Mouse (Mus musculus): Measurements from ENCODE around the gene Macrod1.
"Not testable (repeated sequence)": the region's sequence is repeated elsewhere in the genome, so short reads cannot be mapped to it uniquely, and the experiment has no call there.

The Macrod1 gene

DNA sequence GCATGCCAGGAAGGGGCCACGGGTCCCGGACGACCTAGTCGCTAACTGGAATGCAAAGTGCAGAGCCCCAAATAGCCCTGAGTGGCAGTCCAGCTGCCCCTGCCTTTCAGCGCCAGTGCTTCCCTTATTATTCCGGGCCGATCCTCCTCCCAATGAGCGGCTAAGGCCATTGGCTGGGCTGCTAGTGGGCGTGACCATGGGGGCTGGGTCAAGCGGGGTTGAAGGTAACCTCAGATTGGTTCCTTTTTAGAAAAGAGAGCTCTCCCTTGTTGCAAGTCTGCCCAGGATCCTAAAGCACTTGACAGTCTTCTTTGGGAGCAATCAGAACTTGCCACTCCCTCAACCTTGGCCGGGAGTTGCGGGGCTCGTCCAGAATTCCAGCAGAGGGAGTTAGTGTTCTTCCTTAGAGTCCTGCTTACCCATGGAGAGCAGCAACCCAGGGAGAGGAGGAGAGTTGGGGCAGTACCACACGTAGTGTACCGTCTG lies 1.2 kb downstream of the Macrod1 start:
- DNase-seq, result peak; percentile 87

GRCm38 (mm10) chr19:7058541-7058940 lies 1.9 kb downstream of the Macrod1 start:
- DNase-seq, result no peak

DNA sequence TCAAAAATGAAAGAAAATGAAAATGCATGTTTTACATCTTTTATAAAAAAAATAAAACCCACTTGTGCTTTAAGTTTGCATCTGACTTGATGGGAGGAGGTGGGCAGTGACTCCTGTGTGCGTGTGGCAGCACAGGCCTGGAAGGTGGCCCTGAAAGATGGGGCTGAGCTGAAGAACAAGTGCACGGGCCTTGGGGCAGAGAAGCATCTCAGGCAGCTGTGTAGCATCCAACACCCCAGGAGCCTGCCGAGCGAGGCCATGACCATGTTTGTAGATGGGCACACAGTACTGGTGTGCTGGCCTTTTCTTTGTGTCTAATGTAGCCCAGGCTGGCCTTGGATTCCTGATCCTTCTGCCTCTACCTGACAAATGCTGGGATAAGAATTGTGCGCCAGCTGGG lies 5.5 kb downstream of the Macrod1 start:
- no peak for DNase-seq

- no peak for DNase-seq
Measured at GRCm38 (mm10) chr19:7062916-7063315, 6.3 kb downstream of the Macrod1 start.

GRCm38 (mm10) chr19:7064571-7064970 lies 8.0 kb downstream of the Macrod1 start:
- peak; percentile 82 for DNase-seq

DNA sequence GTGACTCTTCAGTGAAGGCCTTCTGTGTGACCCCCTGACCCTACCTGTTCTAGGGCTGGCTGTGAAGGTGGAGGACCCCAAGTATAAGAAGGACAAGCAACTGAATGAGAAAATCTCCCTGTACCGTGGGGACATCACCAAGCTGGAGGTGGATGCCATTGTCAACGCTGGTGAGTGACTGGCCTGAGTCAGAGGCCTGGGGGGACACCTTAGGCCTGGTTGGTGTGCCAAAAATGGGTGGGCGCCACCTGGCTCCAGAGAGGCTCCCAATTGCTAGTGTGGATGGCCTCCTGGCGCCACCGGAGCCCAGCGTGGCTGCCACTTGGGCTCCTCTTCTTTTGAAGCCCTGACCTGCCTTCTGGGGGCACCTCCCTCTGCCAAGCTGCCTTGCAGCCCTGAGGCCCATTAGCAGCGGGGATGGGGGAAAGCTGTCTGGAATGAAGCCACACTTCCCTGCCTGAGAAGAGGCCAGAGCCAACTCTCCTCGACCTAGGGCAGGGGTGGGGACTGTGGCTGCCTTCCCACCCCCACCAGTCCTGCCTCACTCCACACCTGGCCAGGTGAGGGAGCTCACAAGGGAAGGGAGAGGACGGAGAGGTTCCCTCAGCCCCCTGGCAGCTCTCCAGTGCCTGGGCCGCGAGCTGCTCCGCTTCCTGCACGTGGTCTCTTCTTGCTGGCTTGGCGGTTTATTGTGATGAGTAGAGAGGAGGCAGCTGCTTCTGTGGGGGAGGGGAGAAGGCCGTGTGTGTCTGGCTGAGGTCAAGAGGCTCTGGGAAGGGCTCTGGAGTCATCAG lies 9.6 kb downstream of the Macrod1 start:
- peak; percentile 60 for DNase-seq

- no peak for DNase-seq
Measured at GRCm38 (mm10) chr19:7066828-7067342, 10.3 kb downstream of the Macrod1 start.

- DNase-seq, result no peak
Measured at GRCm38 (mm10) chr19:7067344-7068050, 10.9 kb downstream of the Macrod1 start.

DNA sequence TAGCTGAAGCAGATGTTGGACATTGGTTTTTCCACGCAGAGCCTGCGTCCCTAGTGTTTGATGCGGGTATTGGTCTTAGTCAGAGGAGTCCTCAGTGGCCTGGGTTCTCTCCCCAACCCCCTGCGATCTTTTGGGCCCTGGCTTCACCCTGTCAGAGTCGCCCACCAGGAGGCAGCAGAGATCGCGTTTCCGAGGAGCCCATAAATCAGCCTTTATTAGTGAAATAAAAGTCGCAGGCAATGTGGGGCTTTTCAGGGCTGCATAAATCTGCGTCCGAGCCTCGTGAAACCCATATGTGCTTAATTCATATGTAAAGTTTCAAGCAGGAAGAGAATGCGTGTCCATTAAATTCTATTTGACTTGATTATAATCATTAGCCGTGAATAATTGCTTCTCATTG lies 11.5 kb downstream of the Macrod1 start:
- peak; percentile 76 for DNase-seq

- peak; percentile 49 for DNase-seq
Measured at GRCm38 (mm10) chr19:7068661-7069531, 12.3 kb downstream of the Macrod1 start.

DNA sequence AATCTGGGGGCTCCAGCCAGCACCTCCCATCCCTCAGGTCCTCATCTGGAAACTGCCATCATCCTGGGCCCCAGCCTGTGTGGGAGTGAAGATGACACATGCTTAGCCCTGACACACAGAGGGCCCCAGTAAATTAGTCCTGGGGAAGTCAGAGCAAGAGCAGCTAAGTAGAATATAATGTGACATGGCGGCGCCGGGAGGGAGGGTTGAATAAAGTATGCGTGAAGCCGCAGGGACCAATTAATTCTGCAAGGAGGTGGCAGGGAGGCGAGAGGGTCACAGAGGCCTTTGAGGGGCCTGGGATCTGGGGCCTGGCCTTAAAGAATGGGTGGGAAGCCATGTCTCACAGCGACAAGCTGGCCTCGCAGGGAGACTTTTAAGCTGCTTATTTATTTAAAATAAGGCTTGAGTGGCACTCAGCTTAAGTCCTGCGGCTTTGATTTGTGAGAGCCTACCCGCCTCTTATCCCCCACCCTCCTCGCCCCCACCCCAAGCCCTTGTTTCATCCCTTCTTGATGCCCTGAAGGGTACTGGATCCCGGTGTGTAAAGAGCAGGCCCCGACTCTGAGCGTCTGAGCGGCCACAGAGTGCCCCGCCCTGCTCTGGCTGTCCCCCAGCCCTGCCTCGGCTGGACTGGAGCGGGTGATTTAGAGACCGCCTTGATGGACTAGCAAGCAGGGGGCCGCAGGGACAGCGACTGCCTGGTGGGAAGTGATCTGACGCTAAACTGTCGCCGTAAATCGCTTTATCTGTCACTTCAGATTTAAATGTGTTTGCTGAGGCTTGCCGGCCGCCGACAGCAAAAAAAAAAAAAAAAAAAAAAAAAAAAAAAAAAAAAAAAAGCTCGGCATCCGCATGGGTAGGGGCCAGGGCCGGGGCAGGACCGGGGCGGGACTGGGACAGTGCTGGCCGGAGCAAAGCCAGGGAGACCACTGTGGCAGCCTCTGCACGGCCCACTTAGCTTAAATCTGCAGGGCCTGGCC lies 13.5 kb downstream of the Macrod1 start:
- no peak for DNase-seq

GRCm38 (mm10) chr19:7070775-7071174 lies 14.2 kb downstream of the Macrod1 start:
- no peak for DNase-seq

DNA sequence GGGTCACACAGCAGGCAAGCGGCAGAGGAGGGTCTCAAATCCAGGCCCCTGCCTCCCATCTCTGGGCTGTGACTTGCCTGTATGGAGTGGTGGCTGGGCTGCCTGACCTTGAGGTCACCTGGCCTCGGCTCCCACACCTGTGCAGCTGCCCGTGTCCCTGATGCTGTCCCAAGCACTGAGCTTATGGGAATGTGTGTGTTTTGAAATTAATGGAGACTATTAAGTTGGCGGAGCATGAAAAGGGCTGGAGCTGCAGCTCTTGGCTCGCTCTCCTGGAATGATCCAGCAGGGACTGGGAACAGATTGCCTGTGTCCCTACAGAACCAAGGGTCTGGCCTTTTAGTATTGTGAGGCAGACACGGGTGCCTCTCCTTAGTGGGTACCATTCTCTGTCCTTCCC lies 15.6 kb downstream of the Macrod1 start:
- DNase-seq, result no peak

DNA sequence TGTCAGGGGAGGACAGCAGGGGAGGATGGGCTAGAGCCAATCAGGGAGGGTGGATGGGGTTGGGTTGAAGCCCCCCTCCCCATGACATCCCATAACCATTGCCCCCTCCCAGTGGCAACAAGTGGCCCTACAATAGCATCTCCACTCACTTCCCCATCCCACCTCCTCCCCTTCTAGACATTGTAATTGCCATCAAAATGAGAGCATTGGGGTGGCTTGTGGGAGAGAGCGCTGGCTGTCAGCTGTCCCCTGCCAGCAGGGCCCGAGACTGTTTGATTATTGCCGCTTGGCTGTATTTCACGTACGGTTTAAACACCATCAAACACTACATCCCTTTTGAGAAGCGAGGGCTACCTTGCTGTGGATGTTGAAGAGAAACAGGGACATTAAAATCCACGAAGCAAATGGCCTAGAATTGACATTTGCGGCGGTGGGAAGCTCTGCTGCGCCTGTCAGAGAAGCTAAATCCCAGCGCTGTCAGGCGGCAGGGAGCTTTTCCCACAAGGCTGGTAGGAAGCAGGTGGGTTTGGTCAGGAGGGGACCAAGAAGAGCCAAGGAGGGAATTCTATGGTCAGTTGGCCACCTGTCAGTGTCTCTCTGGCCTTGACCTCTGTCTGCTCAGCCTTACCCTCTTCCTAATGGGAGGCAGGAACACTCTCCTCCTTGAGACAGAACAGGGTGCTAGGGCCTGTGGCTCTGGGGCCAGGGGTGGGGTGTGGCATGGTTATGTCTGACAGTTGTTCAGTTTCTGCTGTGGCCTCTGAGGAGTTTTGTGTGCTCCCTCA lies 17.6 kb downstream of the Macrod1 start:
- DNase-seq, result no peak

DNA sequence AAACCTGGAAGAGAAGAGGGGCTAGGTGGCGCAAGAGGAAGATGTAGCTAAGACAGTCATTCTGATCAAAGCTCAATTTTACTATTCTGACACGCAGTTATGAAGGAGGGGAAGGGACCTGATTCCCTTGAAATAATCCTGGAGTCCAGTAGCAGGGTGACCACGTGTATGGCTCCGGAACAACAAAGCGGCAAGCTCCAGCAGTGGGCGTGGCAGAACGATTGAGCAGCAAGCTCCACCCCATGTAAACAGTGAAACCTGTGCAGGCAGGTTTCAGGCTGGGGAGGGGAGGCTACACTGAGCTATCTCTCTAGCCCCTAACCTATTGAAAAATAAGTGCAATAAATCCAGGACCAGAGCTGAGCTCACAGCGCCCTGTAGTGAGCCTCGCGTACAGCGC lies 18.7 kb downstream of the Macrod1 start:
- not testable (repeated sequence) for DNase-seq

GRCm38 (mm10) chr19:7077666-7078065 lies 21.1 kb downstream of the Macrod1 start:
- DNase-seq, result no peak

- no peak for DNase-seq
Measured at GRCm38 (mm10) chr19:7078271-7078670, 21.7 kb downstream of the Macrod1 start.

GRCm38 (mm10) chr19:7081516-7082266 lies 25.1 kb downstream of the Macrod1 start:
- no peak for DNase-seq

DNA sequence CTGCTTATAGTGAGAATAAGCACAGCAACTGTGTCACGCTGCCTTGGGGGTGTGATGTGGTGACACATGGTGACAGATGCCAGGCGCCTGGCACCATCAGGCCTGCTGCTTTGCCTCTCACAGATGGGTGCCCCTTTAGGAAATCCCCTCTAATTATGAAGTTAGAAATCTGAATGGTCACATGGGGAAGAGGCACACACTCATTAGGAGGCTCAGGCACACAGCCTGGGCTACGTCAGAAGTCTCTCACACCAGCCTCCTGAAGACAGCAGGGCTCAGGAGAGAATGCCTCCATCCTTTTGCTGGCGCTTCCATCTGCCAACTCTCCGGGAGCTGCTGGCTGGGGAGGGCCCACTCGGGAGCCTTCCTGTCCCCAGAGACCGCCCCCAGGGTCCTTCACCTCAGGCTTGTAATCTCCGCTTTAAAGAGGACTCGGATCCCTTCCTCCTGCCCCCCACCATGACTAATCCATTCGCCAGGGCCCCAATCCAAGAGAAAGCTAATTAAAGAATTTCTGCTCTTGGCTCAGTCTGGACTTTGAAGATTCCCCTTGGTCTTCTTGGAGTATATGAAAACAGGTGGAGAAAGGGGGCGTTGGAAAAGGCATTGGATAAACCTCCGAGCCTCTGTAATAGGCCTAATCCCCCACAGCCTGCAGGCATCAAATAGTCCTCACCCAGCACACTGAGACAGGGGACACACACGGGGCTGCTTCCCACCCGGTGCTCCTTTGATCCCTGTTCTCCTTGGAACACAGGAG lies 26.6 kb downstream of the Macrod1 start:
- peak; percentile 39 for DNase-seq

Data from cerebellum, adult 9-11 months (tissue).